8 mouse cellular contexts compared by ENCODE assay signal in the genomic region with DNA sequence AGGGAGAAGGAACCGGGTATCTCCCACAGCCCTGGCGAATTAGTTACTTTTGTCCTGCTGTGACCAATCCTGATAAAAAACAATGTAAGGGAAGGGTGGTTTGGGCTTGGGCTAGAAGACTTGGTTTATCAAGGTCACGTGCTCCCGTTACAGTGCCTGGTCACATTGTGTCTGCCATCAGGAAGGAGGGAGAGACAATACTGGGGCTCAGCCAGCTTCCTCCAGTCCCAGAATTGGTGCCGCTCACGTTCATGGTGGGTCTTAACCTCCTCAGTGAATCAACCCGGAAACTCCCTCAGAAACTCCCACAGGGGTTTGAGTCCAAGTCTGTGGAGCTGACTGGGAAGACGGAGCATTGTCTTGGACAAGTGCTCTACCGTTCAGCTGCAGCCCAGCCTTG. TPM values are rescaled to one million over a fixed set of nuclear protein-coding genes. Genes with fewer than 3 reads are reported as not detected.
"Had no signal": no experiment of that assay in that cellular context is flagged by ENCODE, and none has a peak within 500 bp of the region (broad histone marks: within the 10 kb centered on the region; RNA-seq: fewer than 3 reads in every experiment).

No protein-coding gene starts in this region.

- DNase-seq: kidney, postnatal 10 days; kidney, postnatal 4 days; liver; lung, adult 18-20 months; right cerebral cortex, postnatal 14 days; thymus, adult 2 months; thymus, postnatal 25 days had no signal

RNA-seq across cellular contexts. Expression of a gene that starts 9.3 kb away (rescaled TPM):
- total RNA-seq: megakaryocyte-erythroid progenitor cell, adult 5-6 weeks had no signal
